Mouse (Mus musculus) cerebellum, postnatal 4 days (tissue): ENCODE results near the gene Gnat3.
"Not testable (repeated sequence)": the region's sequence is repeated elsewhere in the genome, so short reads cannot be mapped to it uniquely, and the experiment has no call there.

ENCODE experiments used
- DNase-seq, 2 experiments: peaks; one replicate each; pipeline ENCODE4 v3.0.0; 2022; ENCODE audit warnings: low spot score in 2 of 2, mixed read lengths in 1 of 2

Gnat3 gene

GRCm38 (mm10) chr5:17962249-17962648 lies at the start of gene Gnat3:
Gene Gnat3 (plus strand): TSS chr5:17962549.
- DNase-seq = no peak

GRCm38 (mm10) chr5:17918966-17919365 lies 43.4 kb upstream of the Gnat3 start:
- DNase-seq = no peak

DNA sequence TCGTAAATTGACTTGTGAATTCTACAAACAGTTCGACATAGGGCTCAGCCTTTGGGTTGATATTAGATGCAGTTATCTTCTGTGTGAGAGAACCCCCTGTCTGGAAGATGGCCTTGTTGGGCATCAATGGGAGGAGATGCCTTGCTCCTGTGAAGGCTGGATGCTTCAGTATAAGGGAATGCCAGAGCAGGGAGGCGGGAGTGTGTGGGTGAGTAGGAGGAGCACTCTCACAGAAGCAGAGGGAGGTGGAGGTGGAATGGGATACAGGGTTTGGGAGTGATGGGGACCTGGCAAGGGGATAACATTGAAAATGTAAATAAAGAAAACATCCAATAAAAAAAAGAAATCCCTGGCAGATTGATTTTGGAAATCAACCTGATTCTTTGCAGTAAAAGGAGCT lies 38.7 kb upstream of the Gnat3 start:
- no peak for DNase-seq

DNA sequence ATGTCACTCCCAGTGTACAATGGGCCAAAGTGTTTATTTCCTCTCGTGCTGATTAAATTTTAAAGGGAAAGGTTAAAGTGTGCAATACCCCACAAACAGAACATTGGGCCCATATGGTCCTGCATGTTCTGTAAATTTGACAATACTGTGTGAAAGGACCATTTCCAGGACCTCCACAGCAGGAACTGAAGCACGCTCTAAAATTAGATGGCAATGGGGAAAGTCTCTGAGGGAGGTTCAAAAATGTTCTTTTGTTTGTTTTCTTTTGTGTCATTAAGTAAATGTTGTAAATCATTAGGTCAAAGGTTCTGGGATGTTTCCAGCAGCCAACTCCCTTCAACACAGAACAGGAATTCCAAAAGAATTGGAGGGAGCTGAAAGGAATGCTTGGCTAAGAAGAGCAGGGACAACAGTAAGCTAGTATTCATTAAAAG lies 38.2 kb upstream of the Gnat3 start:
- no peak for DNase-seq

GRCm38 (mm10) chr5:17928471-17928870 lies 33.9 kb upstream of the Gnat3 start:
- DNase-seq = no peak

GRCm38 (mm10) chr5:17929006-17929567 lies 33.3 kb upstream of the Gnat3 start:
- no peak for DNase-seq

DNA sequence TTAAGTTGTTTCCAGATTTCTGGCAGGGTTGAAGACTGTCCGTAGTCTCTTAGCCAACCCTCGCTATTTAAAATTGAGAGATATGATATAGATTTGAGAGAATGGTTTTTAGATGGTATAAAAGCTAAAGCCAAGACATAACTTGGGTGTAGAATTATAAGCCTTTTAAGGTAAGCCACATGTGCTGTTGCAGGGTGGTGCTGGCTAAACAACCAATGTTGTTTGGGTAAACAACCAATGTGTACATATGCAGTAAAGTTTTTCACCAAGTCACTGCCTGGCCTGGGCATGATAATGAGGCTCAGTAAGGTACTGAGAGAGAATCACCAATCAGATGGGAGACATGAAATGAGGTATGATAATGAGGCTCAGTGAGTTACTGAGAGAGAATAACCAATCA lies 30.8 kb upstream of the Gnat3 start:
- DNase-seq = not testable (repeated sequence)

GRCm38 (mm10) chr5:17934501-17934900 lies 27.8 kb upstream of the Gnat3 start:
- no peak for DNase-seq

- no peak for DNase-seq
These were observed 24.0 kb upstream of the Gnat3 start for GRCm38 (mm10) chr5:17938170-17938939.

GRCm38 (mm10) chr5:17956468-17956867 lies 5.9 kb upstream of the Gnat3 start:
- no peak for DNase-seq

DNA sequence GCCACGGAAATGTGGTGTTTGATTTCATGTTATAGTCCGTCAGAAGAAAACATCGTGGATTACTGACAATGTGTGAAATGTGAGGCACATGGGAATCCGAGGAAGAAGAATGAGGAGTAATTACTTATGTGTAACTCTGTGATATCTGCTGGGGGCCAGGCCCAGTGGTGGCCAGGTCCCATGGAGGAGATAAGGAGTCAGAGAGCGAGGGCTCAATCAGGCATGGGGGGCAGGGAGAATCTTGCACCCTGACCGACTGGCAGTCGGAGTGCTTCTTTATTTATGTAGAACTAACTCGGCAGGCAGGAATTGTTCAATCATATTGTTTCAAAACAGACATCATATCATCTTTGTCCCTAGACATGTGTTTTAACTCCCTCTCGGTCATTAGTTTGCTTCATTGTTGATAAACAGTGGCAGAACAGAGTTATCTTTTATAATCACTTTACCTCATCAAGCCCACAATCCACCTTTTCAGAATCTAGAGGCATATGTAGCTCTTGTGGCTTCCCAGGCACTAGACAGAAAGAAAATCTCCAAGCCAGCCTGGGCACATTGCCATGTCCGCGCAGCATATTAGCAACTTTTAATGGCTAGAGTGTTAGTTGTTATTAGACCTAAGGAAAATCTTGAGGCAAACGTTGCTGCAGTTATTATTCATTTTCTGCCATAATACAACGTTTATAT lies 7.5 kb downstream of the Gnat3 start:
- no peak for DNase-seq

- DNase-seq = no peak
These were observed 8.0 kb downstream of the Gnat3 start for GRCm38 (mm10) chr5:17970391-17970730.

- no peak for DNase-seq
These were observed 18.3 kb downstream of the Gnat3 start for GRCm38 (mm10) chr5:17980501-17981121.

GRCm38 (mm10) chr5:17982770-17983169 lies 20.4 kb downstream of the Gnat3 start:
- DNase-seq = no peak

GRCm38 (mm10) chr5:17984522-17984921 lies 22.2 kb downstream of the Gnat3 start:
- DNase-seq = no peak

DNA sequence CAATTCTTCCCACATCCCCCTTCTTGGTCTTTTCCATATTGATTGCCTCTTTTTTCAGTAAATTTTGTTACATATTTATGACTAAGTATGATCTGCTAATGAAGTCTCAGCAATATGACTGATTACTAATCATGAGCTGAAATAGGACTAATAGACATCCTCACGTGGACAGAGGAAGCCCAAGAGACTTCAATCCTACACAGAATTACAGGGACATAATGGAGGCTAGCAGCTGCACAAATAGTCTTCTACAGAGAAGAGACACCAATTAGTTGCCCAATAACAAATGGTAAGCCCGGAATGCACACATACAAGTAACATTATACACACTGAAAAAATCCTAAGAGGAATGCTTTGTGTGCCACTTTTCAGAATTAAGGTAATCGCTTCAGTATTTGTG lies 24.3 kb downstream of the Gnat3 start:
- no peak for DNase-seq

DNA sequence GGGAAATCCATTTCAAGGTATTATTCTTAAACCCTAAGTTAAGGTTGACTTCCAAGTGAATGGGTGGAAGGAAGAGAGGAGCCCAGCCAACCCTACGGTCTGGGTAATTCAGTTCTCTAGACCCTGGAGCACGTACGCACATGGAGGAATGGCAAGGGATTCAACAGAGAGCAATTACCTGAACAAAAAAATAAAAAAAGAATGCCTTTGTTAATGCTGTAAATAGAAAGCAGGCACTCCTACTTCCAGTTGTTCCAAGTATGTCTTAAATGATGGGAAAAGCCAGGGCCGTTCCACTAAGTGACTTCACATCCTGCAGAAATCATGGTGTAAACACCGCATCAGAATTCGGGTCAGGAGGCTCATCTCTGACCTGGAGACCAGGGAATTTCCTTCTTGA lies 28.3 kb downstream of the Gnat3 start:
- DNase-seq = no peak

- DNase-seq = no peak
These were observed 37.2 kb downstream of the Gnat3 start for GRCm38 (mm10) chr5:17999570-17999969.

DNA sequence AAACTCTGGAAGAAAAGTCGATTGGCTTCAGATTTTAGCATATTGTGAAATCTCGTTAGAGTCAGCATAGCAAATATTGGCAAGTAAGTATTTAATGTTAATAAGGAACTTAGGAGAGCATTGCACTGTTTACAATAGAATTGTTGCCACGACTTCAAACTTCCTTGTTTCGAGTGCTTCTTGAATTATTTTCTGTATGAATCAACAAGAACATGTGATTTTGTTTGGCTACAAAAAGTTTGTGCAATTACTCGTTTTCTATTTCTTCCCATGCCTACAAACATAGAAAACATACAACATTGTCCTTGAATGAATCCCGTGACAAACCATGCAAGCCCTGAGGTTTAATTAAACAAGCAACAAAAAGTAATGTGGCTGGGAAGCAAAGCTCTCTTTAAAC lies 37.8 kb downstream of the Gnat3 start:
- no peak for DNase-seq

DNA sequence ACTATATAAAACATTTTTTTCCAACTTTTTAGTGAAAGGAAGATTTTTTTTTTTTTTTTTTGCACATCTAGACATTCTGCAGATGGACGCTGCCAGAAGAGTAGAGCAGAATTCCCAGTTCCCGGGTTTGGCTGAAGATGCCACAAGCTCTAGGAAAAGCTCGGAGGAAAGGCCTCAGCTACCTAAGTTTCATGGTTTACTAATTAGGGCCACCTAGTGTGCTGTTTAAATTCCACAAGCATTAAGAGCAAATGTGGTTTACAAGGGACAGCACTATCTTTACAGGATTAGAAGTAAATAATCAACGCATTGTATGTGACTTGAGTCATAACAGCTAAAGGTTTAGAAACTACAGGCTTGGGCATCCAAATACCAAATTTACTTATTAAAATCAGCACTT lies 39.3 kb downstream of the Gnat3 start:
- DNase-seq = no peak

- DNase-seq = no peak
These were observed 41.3 kb downstream of the Gnat3 start for GRCm38 (mm10) chr5:18003675-18004074.

DNA sequence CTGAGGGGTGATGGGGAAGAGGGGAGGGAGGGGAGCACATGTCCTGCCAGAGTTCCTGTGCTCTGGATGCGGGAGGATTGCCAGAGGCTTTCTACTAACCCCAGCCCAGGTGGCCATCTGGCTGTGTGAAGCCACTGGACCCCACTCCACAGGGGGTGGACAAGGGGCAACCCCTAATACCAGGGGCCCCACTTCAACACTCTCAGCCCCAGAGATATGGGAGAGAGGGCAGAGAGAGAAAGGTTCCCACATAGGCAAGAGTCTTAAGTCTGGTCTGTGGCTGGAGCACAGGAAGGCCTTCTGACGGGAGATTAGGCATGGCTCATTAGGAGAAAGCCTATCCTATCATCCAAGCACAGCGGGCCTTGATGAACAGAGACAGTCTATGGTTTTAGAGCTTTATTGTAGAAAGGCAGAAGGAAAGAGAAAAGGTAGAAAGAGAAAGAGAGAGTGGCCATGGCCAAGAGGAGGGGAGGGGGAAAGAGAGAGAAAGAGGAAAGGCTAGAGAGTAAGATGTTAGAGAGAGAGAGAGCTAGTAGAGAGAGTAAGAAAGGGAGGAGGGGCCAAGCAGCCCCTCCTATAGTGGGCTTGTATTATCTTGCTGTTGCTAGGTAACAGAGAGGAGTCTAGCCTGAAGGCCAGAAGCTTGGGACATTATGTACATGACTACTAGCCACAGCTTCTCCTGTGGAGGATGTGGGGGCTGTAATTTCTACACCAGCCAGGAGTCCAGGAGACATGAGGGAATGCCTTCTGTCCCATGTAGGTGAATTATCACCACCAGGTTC lies 42.7 kb downstream of the Gnat3 start:
- DNase-seq = no peak
